Mouse (Mus musculus) heart, embryonic 13.5 days (tissue): ENCODE measurements at regions not wholly inside any gene's neighbourhood (a gene's known extent, or its start where the extent isn't known, plus 50 kb on each side); places are given as distances from the start of the nearest gene placed in this dataset.

Experiments
- ATAC-seq: fragments of 200-750 bp; cut with Nextera tagmentation; 2 replicates; pipeline ENCODE4 v1.8.0; 2017; ENCODE audit warnings: moderate TSS enrichment; ENCODE audit not compliant: insufficient number of reproducible peaks, low FRiP score, low TSS enrichment; ENCODE audit errors: extremely low read depth
- H3K27ac ChIP-seq: fragments of 300-500 bp; sonication (generic); replicated peaks from 2 replicates; pipeline ENCODE4 v1.5.1; 2015; ENCODE audit warnings: moderate library complexity, mild to moderate bottlenecking, inconsistent platforms
- H3K27me3 ChIP-seq: fragments of 300-500 bp; sonication (generic); replicated peaks from 2 replicates; pipeline ENCODE4 v1.6.1; 2015; ENCODE audit warnings: mild to moderate bottlenecking, inconsistent platforms
- H3K36me3 ChIP-seq: fragments of 300-500 bp; sonication (generic); 2 replicates; pipeline ENCODE4 v1.6.1; 2015; ENCODE audit warnings: mild to moderate bottlenecking, inconsistent platforms
- H3K4me1 ChIP-seq: fragments of 300-500 bp; sonication (generic); 2 replicates; pipeline ENCODE4 v1.6.1; 2015; ENCODE audit warnings: inconsistent platforms
- H3K4me2 ChIP-seq: fragments of 300-500 bp; sonication (generic); 2 replicates; pipeline ENCODE4 v1.6.1; 2015; ENCODE audit warnings: inconsistent platforms, mild to moderate bottlenecking, moderate library complexity
- H3K4me3 ChIP-seq: fragments of 300-500 bp; sonication (generic); 2 replicates; pipeline ENCODE4 v1.5.1; 2015; ENCODE audit warnings: moderate library complexity, mild to moderate bottlenecking, inconsistent platforms
- H3K9ac ChIP-seq: fragments of 300-500 bp; sonication (generic); 2 replicates; pipeline ENCODE4 v1.6.1; 2015; ENCODE audit warnings: inconsistent platforms, mild to moderate bottlenecking, moderate library complexity
- H3K9me3 ChIP-seq: fragments of 300-500 bp; sonication (generic); 2 replicates; pipeline ENCODE4 v1.6.1; 2016; ENCODE audit warnings: inconsistent platforms
- WGBS: fragments of 180-500 bp; shearing (Covaris S2); methylation state at CpG from one replicate; pipeline ENCODE4 v1.1.7; 2015; ENCODE audit warnings: mixed read lengths; 5-methylcytosine and 5-hydroxymethylcytosine counted together

- H3K27ac ChIP-seq = no peak overlapping the region
- H3K9ac ChIP-seq = no peak overlapping the region
- H3K27me3 ChIP-seq = no peaks in the 10 kb centered on the region
- no peaks in the 10 kb centered on the region for H3K4me1 ChIP-seq
- H3K4me3 ChIP-seq = no peak overlapping the region
- H3K4me2 ChIP-seq = no peak overlapping the region
- WGBS = 46% methylated on average over 5 of the region's 5 CpGs
- no peak for ATAC-seq
- 0 out of 2 replicates have a peak, but pooled peaks cover 4% of the 10 kb centered on the region for H3K9me3 ChIP-seq
- no peaks in the 10 kb centered on the region for H3K36me3 ChIP-seq
Observed at GRCm38 (mm10) chr4:9147732-9148131, 908.9 kb upstream of the Car8 start.

- H3K9ac ChIP-seq = no peak overlapping the region
- H3K4me2 ChIP-seq = no peak overlapping the region
- H3K27ac ChIP-seq = no peak overlapping the region
- no peaks in the 10 kb centered on the region for H3K4me1 ChIP-seq
- ATAC-seq = no peak
- H3K4me3 ChIP-seq = no peak overlapping the region
- no peaks in the 10 kb centered on the region for H3K27me3 ChIP-seq
- H3K36me3 ChIP-seq = no peaks in the 10 kb centered on the region
- WGBS = 78% methylated on average over 9 of the region's 9 CpGs
- H3K9me3 ChIP-seq = no peaks in the 10 kb centered on the region
Observed at GRCm38 (mm10) chr4:9144226-9145215, 905.7 kb upstream of the Car8 start.

GRCm38 (mm10) chr4:9143087-9143486 is 904.2 kb upstream of the Car8 start:
- WGBS = 84% methylated on average over 3 of the region's 3 CpGs
- no peaks in the 10 kb centered on the region for H3K4me1 ChIP-seq
- H3K27me3 ChIP-seq = no peaks in the 10 kb centered on the region
- no peak overlapping the region for H3K9ac ChIP-seq
- H3K4me3 ChIP-seq = no peak overlapping the region
- no peak for ATAC-seq
- peaks cover 3% of the 10 kb centered on the region; the same call in 1 of the 2 replicates for H3K9me3 ChIP-seq
- no peak overlapping the region for H3K4me2 ChIP-seq
- H3K27ac ChIP-seq = no peak overlapping the region
- H3K36me3 ChIP-seq = no peaks in the 10 kb centered on the region

GRCm38 (mm10) chr4:9141946-9142683 is 903.3 kb upstream of the Car8 start:
- ATAC-seq = no peak
- WGBS = 83% methylated on average over 16 of the region's 16 CpGs
- Histone ChIP-seq H3K9ac (no peak overlapping the region), H3K9me3 (peaks cover 3% of the 10 kb centered on the region; the same call in 1 of the 2 replicates), H3K4me3 (no peak overlapping the region), H3K27ac (no peak overlapping the region), H3K27me3 (no peaks in the 10 kb centered on the region), H3K36me3 (no peaks in the 10 kb centered on the region), H3K4me2 (no peak overlapping the region), H3K4me1 (no peaks in the 10 kb centered on the region)

- peaks cover 9% of the 10 kb centered on the region for H3K4me1 ChIP-seq
- H3K4me3 ChIP-seq = no peak overlapping the region
- no peak overlapping the region for H3K9ac ChIP-seq
- no peaks in the 10 kb centered on the region for H3K36me3 ChIP-seq
- peaks cover 3% of the 10 kb centered on the region; the same call in 1 of the 2 replicates for H3K9me3 ChIP-seq
- H3K27ac ChIP-seq = no peak overlapping the region
- ATAC-seq = no peak
- no peaks in the 10 kb centered on the region for H3K27me3 ChIP-seq
- no peak overlapping the region for H3K4me2 ChIP-seq
- WGBS = 82% methylated on average over 3 of the region's 3 CpGs
Observed at GRCm38 (mm10) chr4:9140691-9141090, 901.9 kb upstream of the Car8 start.

- peaks cover 3% of the 10 kb centered on the region; the same call in 1 of the 2 replicates for H3K9me3 ChIP-seq
- H3K4me2 ChIP-seq = peak overlapping the region; percentile 74
- H3K36me3 ChIP-seq = no peaks in the 10 kb centered on the region
- no peak for ATAC-seq
- peaks cover 31% of the 10 kb centered on the region for H3K4me1 ChIP-seq
- H3K27ac ChIP-seq = no peak overlapping the region
- H3K27me3 ChIP-seq = no peaks in the 10 kb centered on the region
- WGBS = 69% methylated on average over 13 of the region's 13 CpGs
- peak overlapping the region; percentile 46; the same call in 1 of the 2 replicates for H3K4me3 ChIP-seq
- peak overlapping the region; percentile 79 for H3K9ac ChIP-seq
Observed at GRCm38 (mm10) chr4:9136657-9137056, 897.8 kb upstream of the Car8 start.

- Histone ChIP-seq H3K9me3 (peaks cover 3% of the 10 kb centered on the region; the same call in 1 of the 2 replicates), H3K9ac (peak overlapping the region; percentile 79), H3K27ac (no peak overlapping the region), H3K4me3 (peak overlapping the region; percentile 46), H3K4me2 (peak overlapping the region; percentile 74), H3K27me3 (no peaks in the 10 kb centered on the region), H3K36me3 (no peaks in the 10 kb centered on the region), H3K4me1 (peaks cover 35% of the 10 kb centered on the region)
- WGBS = 13% methylated on average over 10 of the region's 10 CpGs
- no peak for ATAC-seq
Observed at GRCm38 (mm10) chr4:9136188-9136569, 897.3 kb upstream of the Car8 start.

- Histone ChIP-seq H3K27ac (no peak overlapping the region), H3K4me3 (peak overlapping the region; percentile 46), H3K4me2 (peak overlapping the region; percentile 74), H3K27me3 (no peaks in the 10 kb centered on the region), H3K36me3 (no peaks in the 10 kb centered on the region), H3K4me1 (peaks cover 40% of the 10 kb centered on the region), H3K9me3 (peaks cover 3% of the 10 kb centered on the region; the same call in 1 of the 2 replicates), H3K9ac (peak overlapping the region; percentile 79)
- no peak for ATAC-seq
- 11% methylated on average over 21 of the region's 21 CpGs for WGBS
Observed at GRCm38 (mm10) chr4:9135481-9136187, 896.8 kb upstream of the Car8 start.

GRCm38 (mm10) chr4:9133695-9134094 is 894.9 kb upstream of the Car8 start:
- H3K27ac ChIP-seq = peak overlapping the region; percentile 78
- ATAC-seq = no peak; the same call in 1 of the 2 replicates
- 53% methylated on average over 2 of the region's 2 CpGs for WGBS
- no peak overlapping the region for H3K4me2 ChIP-seq
- H3K4me3 ChIP-seq = no peak overlapping the region
- H3K27me3 ChIP-seq = no peaks in the 10 kb centered on the region
- H3K9me3 ChIP-seq = no peaks in the 10 kb centered on the region
- H3K36me3 ChIP-seq = no peaks in the 10 kb centered on the region
- H3K9ac ChIP-seq = no peak overlapping the region
- peaks cover 48% of the 10 kb centered on the region for H3K4me1 ChIP-seq

GRCm38 (mm10) chr4:9132982-9133625 is 894.3 kb upstream of the Car8 start:
- WGBS = 54% methylated on average over 12 of the region's 12 CpGs
- H3K4me3 ChIP-seq = no peak overlapping the region
- H3K4me2 ChIP-seq = no peak overlapping the region
- H3K27me3 ChIP-seq = no peaks in the 10 kb centered on the region
- no peak overlapping the region for H3K9ac ChIP-seq
- no peaks in the 10 kb centered on the region for H3K9me3 ChIP-seq
- no peak for ATAC-seq
- peak overlapping the region; percentile 78 for H3K27ac ChIP-seq
- no peaks in the 10 kb centered on the region for H3K36me3 ChIP-seq
- H3K4me1 ChIP-seq = peaks cover 48% of the 10 kb centered on the region
